Comparison of ENCODE assay signal across 8 mouse cellular contexts in the genomic region with DNA sequence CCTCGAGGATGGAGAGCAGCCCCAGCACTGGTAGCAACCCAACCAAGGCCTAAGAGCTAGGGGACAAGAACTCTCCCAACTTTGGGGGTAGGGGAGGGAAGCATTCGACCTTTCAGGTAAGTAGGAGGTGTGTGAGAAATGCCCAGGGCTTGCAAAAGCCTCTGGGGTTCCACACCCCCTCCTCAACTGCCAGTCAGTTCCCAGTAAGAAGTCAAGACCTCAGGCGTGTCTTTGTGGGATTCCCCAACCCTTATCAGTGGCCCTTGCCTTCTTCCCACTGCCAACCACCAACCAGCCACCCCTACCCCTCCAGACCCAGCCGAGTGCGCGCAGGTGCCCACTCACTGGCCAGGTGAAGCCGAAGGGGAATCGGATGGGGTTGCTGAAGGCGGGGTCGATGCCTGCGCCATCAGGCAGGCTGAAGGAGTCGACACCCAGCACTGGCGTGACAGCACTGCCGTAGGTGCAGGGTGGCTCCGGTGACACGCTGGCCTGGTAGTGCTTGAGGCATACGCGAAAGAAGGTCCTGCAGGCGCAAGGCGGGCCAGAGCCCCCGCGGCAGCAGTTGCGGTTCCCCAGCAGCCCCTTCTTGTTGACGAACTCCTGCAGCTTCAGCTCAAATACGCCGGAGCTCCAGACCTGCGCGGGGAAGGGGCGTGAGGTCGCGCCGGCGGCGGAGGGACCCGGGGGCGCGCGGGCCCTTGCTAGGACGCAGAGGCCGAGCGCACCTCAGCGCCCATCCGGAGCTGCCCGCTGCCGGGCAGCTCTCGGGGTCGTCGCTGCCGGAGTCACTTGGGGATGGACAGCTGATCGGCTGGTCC. TPM values are rescaled to one million over a fixed set of nuclear protein-coding genes. Genes with fewer than 3 reads are reported as not detected.
DNase-seq lines count a peak whose midpoint lies in the region; ATAC-seq and TF ChIP-seq lines count a peak whose summit lies in the region.

No protein-coding gene starts in this region.

- H3K36me3 ChIP-seq in liver, embryonic 14.5 days (replicated peaks; ENCODE audit: control insufficient read depth, insufficient read depth, low read depth) = no peaks in the 10 kb centered on the region
- no peaks in the 10 kb centered on the region for H3K36me3 ChIP-seq in stomach, postnatal 0 days (ENCODE audit: control insufficient read depth, insufficient read depth, low read length)

- 2% methylated on average over 49 of the region's 50 CpGs for WGBS in liver, embryonic 14.5 days (ENCODE audit: insufficient replicate concordance)
- WGBS in stomach, postnatal 0 days = 6% methylated on average over 44 of the region's 50 CpGs

- TF ChIP-seq POLR2A in brain, embryonic 14.5 days (IDR thresholded peaks at IDR 0.05; ENCODE audit: borderline replicate concordance, extremely low read depth, insufficient read depth, insufficient read length, poor library complexity, severe bottlenecking) = no peak

- no peak overlapping the region for H3K27ac ChIP-seq in liver, embryonic 14.5 days
- H3K27ac ChIP-seq in stomach, postnatal 0 days (replicated peaks) = no peak overlapping the region

- TF ChIP-seq EP300 in liver, embryonic 14.5 days (IDR thresholded peaks at IDR 0.05; ENCODE audit: low read depth) = no peak
- TF ChIP-seq EP300 in stomach, postnatal 0 days (optimal IDR thresholded peaks at IDR 0.05) = no peak

- H3K4me1 ChIP-seq in liver, embryonic 14.5 days (replicated peaks; ENCODE audit: control insufficient read depth in 2 of 2, insufficient read depth in 2 of 2, low read length in 1 of 2) = peaks cover 0 to 4% of the 10 kb centered on the region in 2 experiments; a peak in 1 of 4 replicates
- H3K4me1 ChIP-seq in stomach, postnatal 0 days (replicated peaks; ENCODE audit: control insufficient read depth, insufficient read depth) = no peaks in the 10 kb centered on the region; the same call in 1 of the 2 replicates

- H3K27me3 ChIP-seq in liver, embryonic 14.5 days (ENCODE audit: control insufficient read depth, insufficient read depth, low read length) = peaks cover 66% of the 10 kb centered on the region
- H3K27me3 ChIP-seq in stomach, postnatal 0 days (ENCODE audit: control insufficient read depth, insufficient read depth, low read length) = no peaks in the 10 kb centered on the region

- peak overlapping the region; percentile 50 to 53; a peak in 3 of 4 replicates for H3K4me3 ChIP-seq in liver, embryonic 14.5 days (ENCODE audit: insufficient read depth in 1 of 2, low read depth in 2 of 2, low read length in 2 of 2)
- peak overlapping the region; percentile 69 for H3K4me3 ChIP-seq in stomach, postnatal 0 days (ENCODE audit: low read depth, low read length)

- peak; percentile 35 for DNase-seq in kidney, adult 18-20 months
- no peak for DNase-seq in kidney, adult 8-10 months
- peak; percentile 47 for DNase-seq in brain, embryonic 14.5 days (ENCODE audit: low read depth)
- peak; percentile 14 for DNase-seq in heart, postnatal 4 days
- no peak for DNase-seq in liver, embryonic 14.5 days (ENCODE audit: low read depth in 3 of 3, low spot score in 3 of 3)
- peak; percentile 26 for DNase-seq in stomach, postnatal 0 days (ENCODE audit: low spot score)
- no peak for DNase-seq in layer of hippocampus, adult 11-12 months (ENCODE audit: low spot score)
- no peak for DNase-seq in layer of hippocampus, adult 18-20 months (ENCODE audit: low spot score in 2 of 2)

- H3K9ac ChIP-seq in liver, embryonic 14.5 days (replicated peaks) = no peak overlapping the region
- H3K9ac ChIP-seq in stomach, postnatal 0 days (ENCODE audit: low read length) = peak overlapping the region; percentile 66

- no peak for TF ChIP-seq CTCF in brain, embryonic 14.5 days (IDR thresholded peaks at IDR 0.05; ENCODE audit: borderline replicate concordance, extremely low read depth, insufficient read depth, insufficient read length)
- no peak for TF ChIP-seq CTCF in liver, embryonic 14.5 days (IDR thresholded peaks at IDR 0.05; ENCODE audit: low read depth)
- no peak for TF ChIP-seq CTCF in stomach, postnatal 0 days (IDR thresholded peaks at IDR 0.05; ENCODE audit: low read depth)

- peak overlapping the region; percentile 62 for H3K4me2 ChIP-seq in liver, embryonic 14.5 days (ENCODE audit: low read depth)
- peak overlapping the region; percentile 98 for H3K4me2 ChIP-seq in stomach, postnatal 0 days (replicated peaks; ENCODE audit: low read depth)

- H3K9me3 ChIP-seq in liver, embryonic 14.5 days (ENCODE audit: control insufficient read depth, low read length) = no peaks in the 10 kb centered on the region
- H3K9me3 ChIP-seq in stomach, postnatal 0 days (ENCODE audit: control insufficient read depth, low read length) = no peaks in the 10 kb centered on the region

- ATAC-seq in liver, embryonic 14.5 days (ENCODE audit: insufficient read depth) = no peak
- ATAC-seq in stomach, postnatal 0 days (ENCODE audit: low FRiP score, low TSS enrichment) = no peak; the same call in 1 of the 2 replicates

RNA-seq across cellular contexts. Expression of a gene that starts 2.1 kb away (rescaled TPM):
- polyA plus RNA-seq in brain, embryonic 14.5 days (2012; rRNA removed) = 48.4 and 74.1 TPM in 2 replicates
- 1 to 10 TPM; 6.7 to 7.2 TPM for total RNA-seq in heart, postnatal 4 days (2021)
- 0.74 and 0.78 TPM in 2 replicates for polyA plus RNA-seq in liver, embryonic 14.5 days (2012; rRNA removed)
- 0.77 and 0.93 TPM in 2 replicates for polyA plus RNA-seq in liver, embryonic 14.5 days (2014; fragmentation: Nextera tagmentation; extraction: Ambion mirVana)
- polyA plus RNA-seq in stomach, postnatal 0 days (2015; fragmentation: Nextera tagmentation; extraction: Ambion mirVana) = 3.5 and 4.4 TPM in 2 replicates
- 10 to 100 TPM; 12.7 to 13.0 TPM for total RNA-seq in layer of hippocampus, adult 18-20 months (2021)

RNA-seq across cellular contexts. Expression of a gene that starts 21.5 kb away (rescaled TPM):
- 23.8 and 29.5 TPM in 2 replicates for polyA plus RNA-seq in brain, embryonic 14.5 days (2012; rRNA removed)
- total RNA-seq in heart, postnatal 4 days (2021) = 10 to 100 TPM in 1 of 2 experiments, 1 to 10 TPM in 1; 9.2 to 10.5 TPM
- polyA plus RNA-seq in liver, embryonic 14.5 days (2012; rRNA removed) = 2.4 and 3.1 TPM in 2 replicates
- 4.1 and 5.6 TPM in 2 replicates for polyA plus RNA-seq in liver, embryonic 14.5 days (2014; fragmentation: Nextera tagmentation; extraction: Ambion mirVana)
- polyA plus RNA-seq in stomach, postnatal 0 days (2015; fragmentation: Nextera tagmentation; extraction: Ambion mirVana) = 10.0 and 12.1 TPM in 2 replicates
- total RNA-seq in layer of hippocampus, adult 18-20 months (2021) = 10 to 100 TPM; 48.6 to 48.9 TPM

Comparison
In these comparisons a context has a peak if more than half of its experiments do, and no peak if none do; other contexts are left out.
1. DNase-seq: peak in kidney, adult 18-20 months (single experiment), brain, embryonic 14.5 days (single experiment), heart, postnatal 4 days (single experiment) and stomach, postnatal 0 days (single experiment); none in kidney, adult 8-10 months (0 of 2), liver, embryonic 14.5 days (0 of 3), layer of hippocampus, adult 11-12 months (single experiment) and layer of hippocampus, adult 18-20 months (0 of 2).